Mouse (Mus musculus) C2C12 (cell line): Measurements from ENCODE around the gene Ifnar1. TPM values are rescaled to one million over a fixed set of nuclear protein-coding genes. Genes with fewer than 3 reads are reported as not detected.

Source experiments
- H3K27me3 ChIP-seq: one replicate; pipeline ENCODE4 v1.6.1; 2011; ENCODE audit not compliant: control insufficient read depth, insufficient read depth, insufficient read length
- H3K36me3 ChIP-seq: one replicate; pipeline ENCODE4 v1.6.1; 2011; ENCODE audit not compliant: control insufficient read depth, insufficient read depth
- H3K4me3 ChIP-seq: one replicate; pipeline ENCODE4 v1.5.1; 2011; ENCODE audit warnings: mild to moderate bottlenecking, control low read depth; ENCODE audit not compliant: poor library complexity, insufficient read depth, severe bottlenecking
- H3K79me2 ChIP-seq: one replicate; pipeline ENCODE4 v1.6.1; 2011; ENCODE audit not compliant: control insufficient read depth, insufficient read depth
- H3K79me3 ChIP-seq: one replicate; pipeline ENCODE4 v1.6.1; 2011; ENCODE audit warnings: low read depth, control low read depth
- H3ac ChIP-seq: one replicate; pipeline ENCODE3; 2011; ENCODE audit warnings: low read depth; ENCODE audit not compliant: control insufficient read depth, insufficient read length
- CEBPB ChIP-seq: IDR thresholded peaks from one replicate; pipeline ENCODE4 v1.6.1; 2011; ENCODE audit warnings: low read depth, mild to moderate bottlenecking, control low read depth, moderate library complexity
- CTCF ChIP-seq: IDR thresholded peaks from one replicate; pipeline ENCODE4 v1.5.1; 2011; ENCODE audit not compliant: control insufficient read depth, insufficient read depth, insufficient read length
- FOSL1 ChIP-seq: IDR thresholded peaks from one replicate; pipeline ENCODE4 v1.8.0; 2011; ENCODE audit warnings: mild to moderate bottlenecking, low read length; ENCODE audit not compliant: poor library complexity, insufficient read depth, severe bottlenecking
- MAX ChIP-seq: IDR thresholded peaks from one replicate; pipeline ENCODE4 v1.6.1; 2011; ENCODE audit warnings: mild to moderate bottlenecking, control low read depth
- MYOD1 ChIP-seq: IDR thresholded peaks from one replicate; pipeline ENCODE4 v1.6.1; 2011; ENCODE audit warnings: low read depth; ENCODE audit not compliant: control insufficient read depth, insufficient read length
- MYOG ChIP-seq: IDR thresholded peaks from one replicate; pipeline ENCODE4 v1.6.1; 2011; ENCODE audit not compliant: control insufficient read depth, insufficient read length; ENCODE audit errors: extremely low read depth
- USF1 ChIP-seq: IDR thresholded peaks from one replicate; pipeline ENCODE4 v1.6.1; 2011; ENCODE audit warnings: low read depth, mild to moderate bottlenecking, control low read depth, moderate library complexity
- polyA plus RNA-seq: library from polyadenylated mRNA; unstranded; fragments of >200 nt; fragmentation: generic; extraction: Trizol; gene quantifications from one replicate; pipeline ENCODE4 v1.2.1, GENCODE M21; 2012; ENCODE audit warnings: missing spikeins

The Ifnar1 gene
- polyA plus RNA-seq, 1 experiment: 18.1 TPM

GRCm38 (mm10) chr16:91512161-91512787, 27.2 kb downstream of the Ifnar1 start:
- Histone ChIP-seq H3K36me3 (no peaks in the 10 kb centered on the region), H3K79me3 (no peaks in the 10 kb centered on the region), H3ac (no peak overlapping the region), H3K4me3 (no peak overlapping the region), H3K27me3 (no peaks in the 10 kb centered on the region), H3K79me2 (no peaks in the 10 kb centered on the region)
- no peak for TF ChIP-seq USF1
- TF ChIP-seq CTCF: peak; percentile 48

GRCm38 (mm10) chr16:91513099-91513498, 28.1 kb downstream of the Ifnar1 start:
- Histone ChIP-seq H3K27me3 (no peaks in the 10 kb centered on the region), H3K79me3 (no peaks in the 10 kb centered on the region), H3K36me3 (no peaks in the 10 kb centered on the region), H3K79me2 (no peaks in the 10 kb centered on the region), H3ac (no peak overlapping the region), H3K4me3 (no peak overlapping the region)
- no peak for TF ChIP-seq MYOD1
- no peak for TF ChIP-seq MYOG
- no peak for TF ChIP-seq CTCF
- no peak for TF ChIP-seq USF1
- TF ChIP-seq FOSL1: no peak
- no peak for TF ChIP-seq CEBPB
- TF ChIP-seq MAX: no peak

- H3K27me3 ChIP-seq: no peaks in the 10 kb centered on the region
- H3K4me3 ChIP-seq: no peak overlapping the region
- H3ac ChIP-seq: no peak overlapping the region
- no peaks in the 10 kb centered on the region for H3K36me3 ChIP-seq
- no peaks in the 10 kb centered on the region for H3K79me2 ChIP-seq
- TF ChIP-seq CTCF (no peak), FOSL1 (no peak), MYOG (no peak), USF1 (no peak), CEBPB (no peak), MAX (no peak), MYOD1 (no peak)
- no peaks in the 10 kb centered on the region for H3K79me3 ChIP-seq
These were observed 32.0 kb downstream of the Ifnar1 start for GRCm38 (mm10) chr16:91517020-91517419.

GRCm38 (mm10) chr16:91522040-91522439, 37.0 kb downstream of the Ifnar1 start:
- Histone ChIP-seq H3K79me3 (no peaks in the 10 kb centered on the region), H3K36me3 (no peaks in the 10 kb centered on the region), H3K27me3 (no peaks in the 10 kb centered on the region), H3K4me3 (no peak overlapping the region), H3ac (no peak overlapping the region), H3K79me2 (no peaks in the 10 kb centered on the region)
- no peak for TF ChIP-seq CEBPB
- no peak for TF ChIP-seq MYOD1
- TF ChIP-seq MYOG: no peak
- no peak for TF ChIP-seq MAX

- H3ac ChIP-seq: no peak overlapping the region
- H3K27me3 ChIP-seq: no peaks in the 10 kb centered on the region
- no peak overlapping the region for H3K4me3 ChIP-seq
- no peaks in the 10 kb centered on the region for H3K79me3 ChIP-seq
- H3K79me2 ChIP-seq: no peaks in the 10 kb centered on the region
- TF ChIP-seq CTCF: no peak
- TF ChIP-seq MYOD1: no peak
- TF ChIP-seq CEBPB: peak; percentile 100
- peak; percentile 39 for TF ChIP-seq FOSL1
- peak; percentile 30 for TF ChIP-seq MAX
- TF ChIP-seq USF1: no peak
- TF ChIP-seq MYOG: no peak
- no peaks in the 10 kb centered on the region for H3K36me3 ChIP-seq
These were observed 37.7 kb downstream of the Ifnar1 start for GRCm38 (mm10) chr16:91522479-91523309.

- Histone ChIP-seq H3K4me3 (no peak overlapping the region), H3K79me3 (no peaks in the 10 kb centered on the region), H3ac (no peak overlapping the region), H3K27me3 (no peaks in the 10 kb centered on the region), H3K79me2 (no peaks in the 10 kb centered on the region), H3K36me3 (no peaks in the 10 kb centered on the region)
- TF ChIP-seq USF1: no peak
- no peak for TF ChIP-seq MAX
- no peak for TF ChIP-seq MYOG
- TF ChIP-seq MYOD1: no peak
- TF ChIP-seq FOSL1: no peak
- TF ChIP-seq CTCF: no peak
- no peak for TF ChIP-seq CEBPB
These were observed 39.2 kb downstream of the Ifnar1 start for GRCm38 (mm10) chr16:91524206-91524605.
